Mouse (Mus musculus): Measurements from ENCODE around the gene Vsx1. TPM values are rescaled to one million over a fixed set of nuclear protein-coding genes. Genes with fewer than 3 reads are reported as not detected.

Gene Vsx1
- polyA plus RNA-seq, 1 experiment from 2014 or later = not detected

GRCm38 (mm10) chr2:150673929-150674328, 15.2 kb downstream of the Vsx1 start:
- 2% methylated on average over 11 of the region's 11 CpGs for WGBS (ENCODE audit: missing documents)
- Histone ChIP-seq H3K4me3 (ENCODE audit: inconsistent target) (no peak overlapping the region), H3K79me2 (ENCODE audit: inconsistent target) (no peaks in the 10 kb centered on the region), H3K27ac (peak overlapping the region; percentile 88), H3K36me3 (ENCODE audit: inconsistent target) (no peaks in the 10 kb centered on the region)

GRCm38 (mm10) chr2:150671609-150672290, 17.4 kb downstream of the Vsx1 start:
- Histone ChIP-seq H3K36me3 (ENCODE audit: inconsistent target) (no peaks in the 10 kb centered on the region), H3K27ac (peak overlapping the region; percentile 88), H3K4me3 (ENCODE audit: inconsistent target) (no peak overlapping the region), H3K79me2 (ENCODE audit: inconsistent target) (peaks cover 8% of the 10 kb centered on the region; the same call in 1 of the 2 replicates)
- 50% methylated on average over 8 of the region's 8 CpGs for WGBS (ENCODE audit: missing documents)

- peak overlapping the region; percentile 88 for H3K27ac ChIP-seq
- peaks cover 10% of the 10 kb centered on the region; the same call in 1 of the 2 replicates for H3K79me2 ChIP-seq (ENCODE audit: inconsistent target)
- no peak overlapping the region for H3K4me3 ChIP-seq (ENCODE audit: inconsistent target)
- WGBS (ENCODE audit: missing documents) = 100% methylated on average over 1 of the region's 1 CpGs
- H3K36me3 ChIP-seq (ENCODE audit: inconsistent target) = no peaks in the 10 kb centered on the region
These were observed 18.2 kb downstream of the Vsx1 start for GRCm38 (mm10) chr2:150670926-150671325.

GRCm38 (mm10) chr2:150669454-150670045, 19.6 kb downstream of the Vsx1 start:
- WGBS (ENCODE audit: missing documents) = 18% methylated on average over 2 of the region's 2 CpGs
- Histone ChIP-seq H3K79me2 (ENCODE audit: inconsistent target) (peaks cover 22% of the 10 kb centered on the region; the same call in 1 of the 2 replicates), H3K4me3 (ENCODE audit: inconsistent target) (no peak overlapping the region), H3K27ac (peak overlapping the region; percentile 71), H3K36me3 (ENCODE audit: inconsistent target) (no peaks in the 10 kb centered on the region)

GRCm38 (mm10) chr2:150668956-150669355, 20.2 kb downstream of the Vsx1 start:
- Histone ChIP-seq H3K79me2 (ENCODE audit: inconsistent target) (peaks cover 28% of the 10 kb centered on the region; the same call in 1 of the 2 replicates), H3K27ac (peak overlapping the region; percentile 71), H3K4me3 (ENCODE audit: inconsistent target) (peak overlapping the region; percentile 48; the same call in 1 of the 2 replicates), H3K36me3 (ENCODE audit: inconsistent target) (no peaks in the 10 kb centered on the region)
- WGBS (ENCODE audit: missing documents) = 79% methylated on average over 5 of the region's 5 CpGs

- peaks cover 37% of the 10 kb centered on the region; the same call in 1 of the 2 replicates for H3K79me2 ChIP-seq (ENCODE audit: inconsistent target)
- peak within 1 kb of the TSS; percentile 71 for H3K27ac ChIP-seq
- peak within 1 kb of the TSS; percentile 48 for H3K4me3 ChIP-seq (ENCODE audit: inconsistent target)
- no peaks in the 10 kb centered on the region for H3K36me3 ChIP-seq (ENCODE audit: inconsistent target)
- 3% methylated on average over 55 of the region's 61 CpGs for WGBS (ENCODE audit: missing documents)
These were observed 21.1 kb downstream of the Vsx1 start, which contains the start of gene Acss1 for GRCm38 (mm10) chr2:150667820-150668766. Gene Acss1, minus strand, starts transcription at chr2:150668500.

- Histone ChIP-seq H3K79me2 (ENCODE audit: inconsistent target) (peaks cover 45% of the 10 kb centered on the region; the same call in 1 of the 2 replicates), H3K27ac (peak overlapping the region; percentile 62), H3K4me3 (ENCODE audit: inconsistent target) (peak overlapping the region; percentile 48), H3K36me3 (ENCODE audit: inconsistent target) (no peaks in the 10 kb centered on the region)
- 3% methylated on average over 17 of the region's 17 CpGs for whole genome bisulfite sequencing (ENCODE audit: missing documents)
These were observed 21.9 kb downstream of the Vsx1 start for GRCm38 (mm10) chr2:150667065-150667819.

- H3K79me2 ChIP-seq (ENCODE audit: inconsistent target) = peaks cover 49% of the 10 kb centered on the region; the same call in 1 of the 2 replicates
- H3K36me3 ChIP-seq (ENCODE audit: inconsistent target) = no peaks in the 10 kb centered on the region
- H3K27ac ChIP-seq = peak overlapping the region; percentile 62
- WGBS (ENCODE audit: missing documents) = 44% methylated on average over 7 of the region's 7 CpGs
- H3K4me3 ChIP-seq (ENCODE audit: inconsistent target) = peak overlapping the region; percentile 48
These were observed 22.5 kb downstream of the Vsx1 start for GRCm38 (mm10) chr2:150666723-150667064.

GRCm38 (mm10) chr2:150665534-150666451, 23.4 kb downstream of the Vsx1 start:
- H3K27ac ChIP-seq = no peak overlapping the region
- 37% methylated on average over 10 of the region's 10 CpGs for WGBS (ENCODE audit: missing documents)
- H3K4me3 ChIP-seq (ENCODE audit: inconsistent target) = no peak overlapping the region
- no peaks in the 10 kb centered on the region for H3K36me3 ChIP-seq (ENCODE audit: inconsistent target)
- H3K79me2 ChIP-seq (ENCODE audit: inconsistent target) = peaks cover 53% of the 10 kb centered on the region; the same call in 1 of the 2 replicates

- H3K36me3 ChIP-seq (ENCODE audit: inconsistent target) = no peaks in the 10 kb centered on the region
- WGBS (ENCODE audit: missing documents) = 95% methylated on average over 2 of the region's 2 CpGs
- H3K27ac ChIP-seq = no peak overlapping the region
- no peak overlapping the region for H3K4me3 ChIP-seq (ENCODE audit: inconsistent target)
- peaks cover 53% of the 10 kb centered on the region; the same call in 1 of the 2 replicates for H3K79me2 ChIP-seq (ENCODE audit: inconsistent target)
These were observed 24.2 kb downstream of the Vsx1 start for GRCm38 (mm10) chr2:150665006-150665405.

- Histone ChIP-seq H3K36me3 (ENCODE audit: inconsistent target) (peaks cover 5% of the 10 kb centered on the region; the same call in 1 of the 2 replicates), H3K79me2 (ENCODE audit: inconsistent target) (peaks cover 53% of the 10 kb centered on the region; the same call in 1 of the 2 replicates), H3K27ac (no peak overlapping the region), H3K4me3 (ENCODE audit: inconsistent target) (no peak overlapping the region)
- WGBS (ENCODE audit: missing documents) = 94% methylated on average over 5 of the region's 5 CpGs
These were observed 24.8 kb downstream of the Vsx1 start for GRCm38 (mm10) chr2:150664152-150664920.

- WGBS (ENCODE audit: missing documents) = 89% methylated on average over 8 of the region's 9 CpGs
- H3K27ac ChIP-seq = no peak overlapping the region
- peaks cover 53% of the 10 kb centered on the region; the same call in 1 of the 2 replicates for H3K79me2 ChIP-seq (ENCODE audit: inconsistent target)
- H3K4me3 ChIP-seq (ENCODE audit: inconsistent target) = no peak overlapping the region
- H3K36me3 ChIP-seq (ENCODE audit: inconsistent target) = peaks cover 15% of the 10 kb centered on the region; the same call in 1 of the 2 replicates
These were observed 25.9 kb downstream of the Vsx1 start for GRCm38 (mm10) chr2:150663255-150663654.
